Mouse (Mus musculus) hindbrain, embryonic 10.5 days (tissue): Measurements from ENCODE around the gene Cacnb2. TPM values are rescaled to one million over a fixed set of nuclear protein-coding genes. Genes with fewer than 3 reads are reported as not detected.
A peak's percentile ranks its signal among the peaks of the same experiment; 100 is the strongest.

ENCODE experiments used
- DNase-seq: peaks from one replicate; pipeline ENCODE4 v3.0.0-alpha.2; 2017; ENCODE audit warnings: low spot score
- H3K27ac ChIP-seq: fragments of 300-500 bp; sonication (generic); 2 replicates; pipeline ENCODE4 v1.5.1; 2016; ENCODE audit warnings: mild to moderate bottlenecking, moderate library complexity
- H3K27me3 ChIP-seq: fragments of 300-500 bp; sonication (generic); 2 replicates; pipeline ENCODE4 v1.6.1; 2016; ENCODE audit warnings: mild to moderate bottlenecking; ENCODE audit not compliant: poor library complexity, insufficient read depth, severe bottlenecking
- H3K36me3 ChIP-seq: fragments of 300-500 bp; sonication (generic); 2 replicates; pipeline ENCODE4 v1.6.1; 2016; ENCODE audit warnings: mild to moderate bottlenecking, moderate library complexity
- H3K4me1 ChIP-seq: fragments of 300-500 bp; sonication (generic); replicated peaks from 2 replicates; pipeline ENCODE4 v1.6.1; 2016; ENCODE audit warnings: mild to moderate bottlenecking
- H3K4me3 ChIP-seq: fragments of 300-500 bp; sonication (generic); 2 replicates; pipeline ENCODE4 v1.5.1; 2016; ENCODE audit warnings: mild to moderate bottlenecking, moderate library complexity
- H3K9me3 ChIP-seq: fragments of 300-500 bp; sonication (generic); 2 replicates; pipeline ENCODE4 v1.6.1; 2016; ENCODE audit warnings: mild to moderate bottlenecking, moderate library complexity
- WGBS: fragments of 180-500 bp; shearing (Covaris S2); methylation state at CpG from one replicate; pipeline ENCODE4 v1.1.7; 2016; 5-methylcytosine and 5-hydroxymethylcytosine counted together
- polyA plus RNA-seq: library from polyadenylated mRNA; unstranded; fragments of >200 nt; fragmentation: Nextera tagmentation; extraction: Ambion mirVana; gene quantifications from 2 replicates; pipeline ENCODE4 v1.2.1, GENCODE M21; 2016

The Cacnb2 gene
- polyA plus RNA-seq, 1 experiment from 2014 or later: 2.6 TPM

GRCm38 (mm10) chr2:14740359-14740758 lies 137.5 kb downstream of the Cacnb2 start:
- Histone ChIP-seq H3K36me3 (no peaks in the 10 kb centered on the region), H3K27ac (peak overlapping the region; percentile 66), H3K4me1 (peaks cover 24% of the 10 kb centered on the region), H3K27me3 (no peaks in the 10 kb centered on the region), H3K9me3 (no peaks in the 10 kb centered on the region), H3K4me3 (no peak overlapping the region)
- peak; percentile 31 for DNase-seq
- WGBS: 43% methylated on average over 7 of the region's 7 CpGs

GRCm38 (mm10) chr2:14744761-14745160 lies 141.9 kb downstream of the Cacnb2 start:
- H3K27me3 ChIP-seq: no peaks in the 10 kb centered on the region
- 84% methylated on average over 1 of the region's 1 CpGs for WGBS

GRCm38 (mm10) chr2:14762846-14763245 lies 160.0 kb downstream of the Cacnb2 start:
- WGBS: 69% methylated on average over 4 of the region's 4 CpGs
- Histone ChIP-seq H3K27me3 (no peaks in the 10 kb centered on the region), H3K9me3 (no peaks in the 10 kb centered on the region), H3K4me3 (no peak overlapping the region), H3K4me1 (no peaks in the 10 kb centered on the region), H3K27ac (no peak overlapping the region), H3K36me3 (no peaks in the 10 kb centered on the region)
- DNase-seq: no peak

More at GRCm38 (mm10) chr2:14744761-14745160, 141.9 kb downstream of the Cacnb2 start:
- Histone ChIP-seq H3K9me3 (no peaks in the 10 kb centered on the region), H3K4me1 (peaks cover 13% of the 10 kb centered on the region), H3K4me3 (no peak overlapping the region), H3K36me3 (no peaks in the 10 kb centered on the region), H3K27ac (no peak overlapping the region)
- no peak for DNase-seq

- Histone ChIP-seq H3K27me3 (no peaks in the 10 kb centered on the region), H3K27ac (no peak overlapping the region), H3K4me1 (no peaks in the 10 kb centered on the region), H3K9me3 (no peaks in the 10 kb centered on the region), H3K36me3 (no peaks in the 10 kb centered on the region), H3K4me3 (no peak overlapping the region)
- DNase-seq: no peak
- WGBS: 89% methylated on average over 6 of the region's 6 CpGs
These were observed 161.0 kb downstream of the Cacnb2 start for GRCm38 (mm10) chr2:14763931-14764330.

GRCm38 (mm10) chr2:14769448-14769847 lies 166.6 kb downstream of the Cacnb2 start:
- Histone ChIP-seq H3K4me3 (no peak overlapping the region), H3K4me1 (no peaks in the 10 kb centered on the region), H3K27ac (no peak overlapping the region), H3K27me3 (no peaks in the 10 kb centered on the region), H3K36me3 (no peaks in the 10 kb centered on the region), H3K9me3 (no peaks in the 10 kb centered on the region)
- WGBS: 92% methylated on average over 1 of the region's 1 CpGs
- DNase-seq: no peak

- Histone ChIP-seq H3K4me3 (no peak overlapping the region), H3K9me3 (no peaks in the 10 kb centered on the region), H3K36me3 (no peaks in the 10 kb centered on the region), H3K4me1 (no peaks in the 10 kb centered on the region), H3K27ac (no peak overlapping the region), H3K27me3 (no peaks in the 10 kb centered on the region)
- no peak for DNase-seq
- WGBS: 82% methylated on average over 4 of the region's 4 CpGs
These were observed 167.7 kb downstream of the Cacnb2 start for GRCm38 (mm10) chr2:14770635-14771034.

GRCm38 (mm10) chr2:14774375-14774774 lies 171.5 kb downstream of the Cacnb2 start:
- H3K4me1 ChIP-seq: no peaks in the 10 kb centered on the region
- no peak overlapping the region for H3K27ac ChIP-seq
- no peaks in the 10 kb centered on the region for H3K9me3 ChIP-seq
- 86% methylated on average over 1 of the region's 1 CpGs for WGBS
- no peak for DNase-seq
- H3K27me3 ChIP-seq: no peaks in the 10 kb centered on the region
- H3K4me3 ChIP-seq: no peak overlapping the region
- H3K36me3 ChIP-seq: no peaks in the 10 kb centered on the region

GRCm38 (mm10) chr2:14774857-14775495 lies 172.1 kb downstream of the Cacnb2 start:
- H3K4me1 ChIP-seq: no peaks in the 10 kb centered on the region
- WGBS: 78% methylated on average over 3 of the region's 3 CpGs
- DNase-seq: no peak
- no peaks in the 10 kb centered on the region for H3K36me3 ChIP-seq
- H3K27me3 ChIP-seq: no peaks in the 10 kb centered on the region
- no peak overlapping the region for H3K4me3 ChIP-seq
- H3K9me3 ChIP-seq: no peaks in the 10 kb centered on the region
- H3K27ac ChIP-seq: no peak overlapping the region

GRCm38 (mm10) chr2:14787983-14788382 lies 185.1 kb downstream of the Cacnb2 start:
- no peak for DNase-seq
- H3K27ac ChIP-seq: no peak overlapping the region
- no peak overlapping the region for H3K4me3 ChIP-seq
- H3K9me3 ChIP-seq: no peaks in the 10 kb centered on the region
- no peaks in the 10 kb centered on the region for H3K27me3 ChIP-seq
- no peaks in the 10 kb centered on the region for H3K36me3 ChIP-seq
- 91% methylated on average over 2 of the region's 2 CpGs for WGBS
- H3K4me1 ChIP-seq: no peaks in the 10 kb centered on the region

GRCm38 (mm10) chr2:14801446-14802046 lies 198.7 kb downstream of the Cacnb2 start:
- no peak for DNase-seq
- no peaks in the 10 kb centered on the region for H3K9me3 ChIP-seq
- no peak overlapping the region for H3K27ac ChIP-seq
- WGBS: 93% methylated on average over 4 of the region's 4 CpGs
- no peaks in the 10 kb centered on the region for H3K36me3 ChIP-seq
- no peak overlapping the region for H3K4me3 ChIP-seq
- no peaks in the 10 kb centered on the region for H3K4me1 ChIP-seq
- no peaks in the 10 kb centered on the region for H3K27me3 ChIP-seq

- 38% methylated on average over 6 of the region's 6 CpGs for WGBS
- Histone ChIP-seq H3K9me3 (0 out of 2 replicates have a peak, but pooled peaks cover 3% of the 10 kb centered on the region), H3K36me3 (no peaks in the 10 kb centered on the region), H3K4me1 (peaks cover 14% of the 10 kb centered on the region), H3K27ac (peak overlapping the region; percentile 59), H3K27me3 (no peaks in the 10 kb centered on the region), H3K4me3 (no peak overlapping the region)
- peak; percentile 25 for DNase-seq
These were observed 204.9 kb downstream of the Cacnb2 start for GRCm38 (mm10) chr2:14807650-14808347.

- Histone ChIP-seq H3K27ac (no peak overlapping the region), H3K4me3 (no peak overlapping the region), H3K36me3 (no peaks in the 10 kb centered on the region), H3K4me1 (no peaks in the 10 kb centered on the region), H3K27me3 (no peaks in the 10 kb centered on the region), H3K9me3 (0 out of 2 replicates have a peak, but pooled peaks cover 3% of the 10 kb centered on the region)
- no peak for DNase-seq
These were observed 212.1 kb downstream of the Cacnb2 start for GRCm38 (mm10) chr2:14814977-14815376.

- no peak for DNase-seq
- peaks cover 5% of the 10 kb centered on the region for H3K4me1 ChIP-seq
- WGBS: 41% methylated on average over 1 of the region's 1 CpGs
- no peak overlapping the region for H3K27ac ChIP-seq
- no peaks in the 10 kb centered on the region for H3K27me3 ChIP-seq
- no peaks in the 10 kb centered on the region for H3K9me3 ChIP-seq
- H3K36me3 ChIP-seq: no peaks in the 10 kb centered on the region
- no peak overlapping the region for H3K4me3 ChIP-seq
These were observed 215.8 kb downstream of the Cacnb2 start for GRCm38 (mm10) chr2:14818651-14819050.
